Mouse (Mus musculus) brain, embryonic 14.5 days (tissue): Measurements from ENCODE around the gene Rhob.

Source experiments
- CTCF ChIP-seq: fragments of 200-500 bp; IDR thresholded peaks from 2 replicates; pipeline ENCODE4 v1.5.1; 2012; ENCODE audit warnings: inconsistent platforms, mild to moderate bottlenecking, moderate library complexity, borderline replicate concordance; ENCODE audit not compliant: insufficient read depth, insufficient read length; ENCODE audit errors: extremely low read depth
- POLR2A ChIP-seq: fragments of 200-500 bp; IDR thresholded peaks from 2 replicates; pipeline ENCODE4 v1.6.1; 2012; ENCODE audit warnings: mild to moderate bottlenecking, inconsistent platforms, borderline replicate concordance; ENCODE audit not compliant: poor library complexity, insufficient read depth, insufficient read length, severe bottlenecking; ENCODE audit errors: extremely low read depth

- no peak for TF ChIP-seq CTCF
- no peak for TF ChIP-seq POLR2A
These were observed 48.0 kb downstream of the Rhob start for GRCm38 (mm10) chr12:8451571-8452485.
